Mouse (Mus musculus) splenic B cell, adult 2 months (primary cell): ENCODE data around the gene Tmem101.

ENCODE experiments used
- DNase-seq: peaks from one replicate; pipeline ENCODE4 v3.0.0-alpha.2; 2011; ENCODE audit warnings: low read depth, low spot score
- H3K27me3 ChIP-seq: 2 replicates; pipeline ENCODE4 v1.6.1; 2012; ENCODE audit warnings: mild to moderate bottlenecking, low read length, moderate library complexity, mixed read lengths; ENCODE audit not compliant: control insufficient read depth, poor library complexity, insufficient read depth, severe bottlenecking
- H3K36me3 ChIP-seq: 2 replicates; pipeline ENCODE4 v1.6.1; 2012; ENCODE audit warnings: mild to moderate bottlenecking, low read length, moderate library complexity, mixed read lengths; ENCODE audit not compliant: control insufficient read depth, poor library complexity, insufficient read depth, severe bottlenecking

Gene Tmem101

GRCm38 (mm10) chr11:102156039-102156785 lies at the start of gene Tmem101:
Tmem101 (minus strand) TSS chr11:102156404.
- Histone ChIP-seq H3K36me3 (peaks cover 3% of the 10 kb centered on the region; the same call in 1 of the 2 replicates), H3K27me3 (no peaks in the 10 kb centered on the region)
- peak; percentile 88 for DNase-seq

DNA sequence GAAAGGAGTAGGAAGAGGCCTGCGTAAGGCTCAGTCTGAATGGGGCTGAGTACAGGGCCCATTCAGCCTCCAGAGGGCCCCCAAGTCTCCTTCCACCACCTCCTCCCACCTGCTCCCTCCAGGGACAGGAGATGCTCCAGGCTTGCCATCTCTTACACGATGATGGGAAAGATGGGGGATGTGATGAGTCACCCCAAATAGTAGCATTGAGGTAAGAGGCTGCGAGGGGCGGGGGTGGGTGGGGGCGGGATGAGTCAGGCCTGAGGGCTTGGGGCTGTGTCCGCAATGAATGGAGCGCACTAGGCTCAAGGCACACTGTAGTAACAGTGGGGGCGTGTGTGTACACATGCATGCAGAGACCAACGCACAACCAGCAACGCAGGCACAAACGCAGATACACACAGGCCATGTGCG lies 45.2 kb upstream of the Tmem101 start:
- peaks cover 5% of the 10 kb centered on the region for H3K36me3 ChIP-seq
- DNase-seq, result no peak
- H3K27me3 ChIP-seq, result no peaks in the 10 kb centered on the region

DNA sequence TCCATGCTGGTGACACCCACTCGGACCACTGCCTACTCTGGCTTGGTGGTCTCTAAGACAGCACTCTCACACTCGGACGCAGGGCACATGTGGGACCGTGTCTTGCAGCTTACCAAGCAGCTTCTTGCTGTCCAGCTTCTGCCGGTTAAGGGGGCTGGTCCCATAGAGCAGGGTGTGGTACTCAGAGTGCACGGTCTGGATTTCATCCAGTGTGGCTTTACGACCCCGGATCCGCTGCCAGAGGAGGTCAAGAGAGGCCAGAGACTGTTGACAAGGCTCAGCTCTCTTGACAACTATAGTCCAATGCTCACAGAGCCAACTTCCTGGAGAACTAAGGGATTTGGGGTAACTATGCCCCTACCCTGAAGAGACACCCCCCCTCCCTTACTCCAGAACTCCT lies 43.7 kb upstream of the Tmem101 start:
- DNase-seq, result no peak
- H3K27me3 ChIP-seq, result no peaks in the 10 kb centered on the region
- H3K36me3 ChIP-seq, result peaks cover 7% of the 10 kb centered on the region

DNA sequence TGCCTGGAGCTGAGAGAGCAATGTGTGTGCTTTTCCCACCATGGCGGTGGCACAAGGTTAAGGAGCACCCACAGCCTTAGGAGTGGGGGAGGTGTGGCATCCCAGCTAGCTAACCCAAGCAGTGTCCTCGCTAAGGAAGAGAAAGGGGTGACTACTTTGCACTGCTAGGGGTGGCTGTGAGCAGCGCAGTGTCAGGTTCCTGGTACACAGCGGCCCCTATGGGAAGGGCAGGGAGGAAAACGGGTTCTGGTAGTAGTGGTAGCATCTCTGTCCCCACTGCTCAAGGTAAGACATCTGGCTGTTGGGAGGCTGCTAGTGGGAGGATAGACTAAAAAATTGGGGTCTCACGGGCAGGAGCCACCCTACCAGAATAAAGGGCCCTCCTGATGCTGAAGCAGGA lies 42.0 kb upstream of the Tmem101 start:
- H3K27me3 ChIP-seq, result no peaks in the 10 kb centered on the region
- no peak for DNase-seq
- peaks cover 7% of the 10 kb centered on the region for H3K36me3 ChIP-seq

DNA sequence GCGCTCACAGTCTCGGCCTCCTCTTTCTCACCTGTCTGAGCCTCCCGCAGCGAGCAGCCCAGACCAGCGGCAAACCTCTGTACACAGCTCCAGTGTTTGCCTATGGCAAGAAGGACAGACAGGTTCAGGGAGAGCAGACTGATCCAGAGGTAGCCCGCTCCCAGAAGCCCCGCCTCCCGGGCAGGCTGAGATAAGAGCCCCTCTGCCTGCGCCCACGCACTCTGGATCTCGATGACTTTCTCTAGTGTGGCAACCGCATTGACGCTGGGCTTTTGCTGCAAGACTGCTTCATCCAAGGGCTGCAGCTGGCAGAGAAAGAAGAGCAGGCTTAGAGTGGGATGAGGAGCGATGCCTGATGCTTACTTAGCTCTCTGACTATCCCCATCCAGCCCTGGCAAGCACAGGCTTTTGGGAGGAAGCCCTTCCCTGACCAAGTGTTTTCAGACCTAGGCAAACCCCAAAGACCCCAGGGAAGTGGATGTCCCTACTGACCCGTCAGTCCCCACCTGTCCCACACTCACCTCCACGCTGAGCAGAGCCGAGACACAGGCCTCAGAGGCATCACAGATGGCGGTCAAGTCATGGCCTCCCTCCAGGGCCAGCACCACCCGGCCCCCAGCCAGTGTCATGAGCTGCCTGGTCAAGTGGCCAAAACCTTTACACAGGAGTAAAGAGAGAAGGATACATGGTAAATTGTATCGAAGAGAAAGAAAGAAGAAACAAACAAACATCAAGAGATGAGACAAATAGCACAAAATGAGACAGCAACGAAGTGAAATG lies 40.0 kb upstream of the Tmem101 start:
- Histone ChIP-seq H3K27me3 (no peaks in the 10 kb centered on the region), H3K36me3 (peaks cover 1% of the 10 kb centered on the region)
- no peak for DNase-seq

DNA sequence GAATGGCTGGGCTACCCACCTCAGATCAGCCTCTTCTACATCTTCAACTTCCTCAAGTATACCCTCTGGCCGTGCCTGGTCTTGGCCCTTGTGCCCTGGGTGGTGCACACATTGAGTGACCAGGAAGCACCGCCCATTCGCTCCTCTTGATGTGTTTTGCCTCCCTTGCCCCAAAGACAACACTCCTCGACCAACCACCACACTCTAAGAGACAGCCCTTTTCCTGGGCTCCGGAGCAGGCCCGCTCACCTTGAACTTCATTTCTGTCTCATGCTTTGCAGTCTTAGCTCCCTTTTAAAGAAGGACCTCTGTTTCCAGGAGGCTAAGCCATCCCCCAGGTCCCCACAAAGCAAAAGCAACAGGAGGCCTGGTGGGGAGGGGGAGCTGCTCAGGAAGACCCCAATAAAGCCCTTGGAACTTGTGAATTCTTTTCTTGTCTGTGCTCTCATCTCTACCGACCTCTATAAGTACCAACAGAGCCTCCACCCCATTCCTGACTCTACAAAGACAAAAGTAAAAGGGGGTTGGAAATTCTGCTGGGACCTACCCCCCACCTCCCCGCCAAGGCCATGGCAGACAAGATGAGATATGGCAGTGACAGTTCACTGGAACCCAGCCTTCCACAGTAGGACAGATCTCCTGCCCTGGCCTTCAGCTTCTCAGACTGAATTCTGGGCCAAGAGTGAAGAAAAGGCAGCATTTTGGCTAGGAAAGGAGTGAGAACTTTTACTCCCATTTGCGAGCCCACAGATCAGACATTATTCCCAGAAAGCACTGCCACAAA lies 37.6 kb upstream of the Tmem101 start:
- DNase-seq, result no peak
- H3K36me3 ChIP-seq, result peaks cover 1% of the 10 kb centered on the region; the same call in 1 of the 2 replicates
- no peaks in the 10 kb centered on the region for H3K27me3 ChIP-seq

DNA sequence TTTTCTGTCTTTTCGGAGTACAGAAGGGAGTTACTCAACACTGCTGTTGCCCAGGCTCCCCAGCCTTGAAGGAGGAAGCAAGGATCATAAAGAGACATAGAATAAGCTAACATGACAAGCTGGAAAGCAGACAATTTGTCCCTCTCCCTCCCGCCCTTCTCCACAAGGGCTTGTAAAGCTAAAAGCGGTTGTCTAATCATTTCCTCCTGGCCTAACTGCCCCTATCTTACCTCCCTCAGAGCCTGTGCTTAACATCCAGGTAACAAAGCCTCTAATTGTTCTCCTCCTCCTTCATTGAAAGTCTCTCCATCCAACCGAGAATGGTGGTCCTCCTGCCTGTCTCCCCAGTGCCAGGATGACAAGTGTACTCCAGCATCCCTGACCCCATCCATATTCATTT lies 34.6 kb upstream of the Tmem101 start:
- no peaks in the 10 kb centered on the region for H3K27me3 ChIP-seq
- DNase-seq, result no peak
- H3K36me3 ChIP-seq, result peaks cover 1% of the 10 kb centered on the region; the same call in 1 of the 2 replicates

GRCm38 (mm10) chr11:102189461-102190436 lies 33.5 kb upstream of the Tmem101 start, which contains the start of gene G6pc3:
G6pc3 (plus strand) TSS chr11:102189620.
- Histone ChIP-seq H3K36me3 (no peaks in the 10 kb centered on the region), H3K27me3 (no peaks in the 10 kb centered on the region)
- peak; percentile 91 for DNase-seq

GRCm38 (mm10) chr11:102188980-102189379 lies 32.8 kb upstream of the Tmem101 start:
- Histone ChIP-seq H3K27me3 (no peaks in the 10 kb centered on the region), H3K36me3 (no peaks in the 10 kb centered on the region)
- peak; percentile 13 for DNase-seq

GRCm38 (mm10) chr11:102186235-102186634 lies 30.0 kb upstream of the Tmem101 start:
- no peak for DNase-seq
- Histone ChIP-seq H3K27me3 (no peaks in the 10 kb centered on the region), H3K36me3 (peaks cover 2% of the 10 kb centered on the region)

DNA sequence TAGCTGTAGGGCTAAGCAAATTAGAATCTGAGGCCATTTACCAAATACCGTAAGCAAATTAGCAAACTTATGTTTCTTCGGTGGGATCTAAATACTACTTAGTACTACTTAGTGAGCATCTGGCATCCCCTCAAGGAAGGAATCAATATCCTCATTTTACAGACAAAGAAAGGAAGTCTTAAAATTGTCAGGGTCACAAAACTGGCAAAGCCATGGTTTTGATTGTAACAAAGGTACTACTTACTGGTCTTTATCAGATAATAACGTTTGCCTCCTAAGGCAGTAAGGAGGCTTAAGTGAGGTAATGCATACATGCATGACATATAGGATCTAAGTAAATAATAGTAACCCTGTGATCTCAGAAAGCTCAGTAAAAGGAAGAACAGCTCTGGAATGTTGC lies 29.5 kb upstream of the Tmem101 start:
- Histone ChIP-seq H3K27me3 (no peaks in the 10 kb centered on the region), H3K36me3 (peaks cover 2% of the 10 kb centered on the region)
- DNase-seq, result no peak

DNA sequence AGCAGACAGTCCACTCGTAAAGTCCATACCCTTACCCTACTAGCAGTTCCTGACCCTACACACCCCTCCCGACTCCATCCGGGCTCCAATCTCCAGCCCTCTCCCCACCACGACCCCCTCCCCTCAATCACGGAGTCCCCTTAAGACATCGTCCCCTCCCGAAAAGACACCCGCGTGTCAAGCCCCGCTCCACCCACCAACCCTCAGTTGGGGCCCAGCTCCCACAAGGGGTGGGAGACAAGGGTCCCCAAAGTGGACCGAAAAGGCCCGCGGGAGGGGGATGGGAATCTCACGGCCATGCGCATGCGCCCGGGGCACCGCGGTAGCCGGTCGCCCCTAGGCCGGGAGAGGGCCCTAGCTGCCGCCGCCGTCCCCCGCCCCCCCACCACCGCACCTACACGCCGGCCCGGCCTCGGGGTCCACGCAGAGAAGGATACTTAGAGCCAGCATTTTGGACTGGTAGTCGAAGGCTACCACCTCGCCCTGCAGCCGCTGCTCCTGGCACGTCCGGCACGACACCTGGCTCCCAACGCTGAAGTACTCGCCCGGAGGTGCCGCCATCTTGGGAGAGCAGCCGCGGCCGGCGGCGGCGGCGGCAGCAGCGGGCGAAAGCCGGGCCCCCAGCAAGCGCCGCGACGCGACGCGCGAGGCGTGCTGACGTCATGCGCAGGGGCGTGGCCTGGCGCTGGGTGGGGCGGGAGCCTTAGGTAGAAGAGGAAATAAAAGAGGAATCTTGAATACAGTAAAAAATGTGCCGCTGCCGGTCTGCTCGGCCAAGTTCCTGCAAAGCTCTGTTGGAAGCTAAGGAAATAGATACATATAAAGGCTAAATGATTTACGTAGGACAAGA lies 28.7 kb upstream of the Tmem101 start, which contains the start of gene Lsm12:
Gene Lsm12, minus strand, starts transcription at position 651 of the 850 bp plus-strand sequence.
- Histone ChIP-seq H3K36me3 (peaks cover 2% of the 10 kb centered on the region), H3K27me3 (no peaks in the 10 kb centered on the region)
- DNase-seq, result peak; percentile 97

DNA sequence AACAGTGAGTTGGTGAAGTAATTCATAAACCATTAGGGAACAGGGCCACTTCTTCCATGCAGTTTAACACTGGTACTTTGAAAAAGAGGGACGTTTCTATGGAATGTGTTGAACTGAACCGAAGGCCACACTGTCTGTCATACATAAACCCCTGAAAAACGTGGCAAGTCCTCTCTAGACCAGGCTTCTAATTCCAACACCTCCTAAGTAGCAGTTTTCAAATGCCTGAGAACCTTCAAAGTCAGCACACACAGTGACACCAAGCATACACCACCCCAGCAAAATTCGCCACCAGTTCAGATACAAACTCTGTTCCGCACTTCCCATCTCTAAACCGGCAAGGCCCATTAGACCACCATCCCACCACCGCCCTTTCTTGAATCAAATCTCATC lies 28.0 kb upstream of the Tmem101 start:
- Histone ChIP-seq H3K27me3 (no peaks in the 10 kb centered on the region), H3K36me3 (peaks cover 3% of the 10 kb centered on the region)
- DNase-seq, result no peak
